Mouse (Mus musculus): ENCODE results near the gene Fgf18. TPM values are rescaled to one million over a fixed set of nuclear protein-coding genes. Genes with fewer than 3 reads are reported as not detected.
A peak's percentile ranks its signal among the peaks of the same experiment; 100 is the strongest.

The Fgf18 gene
- polyA plus RNA-seq, 1 experiment from 2014 or later: 10.9 TPM

GRCm38 (mm10) chr11:33145201-33146142 is 1.7 kb downstream of the Fgf18 start:
- TF ChIP-seq CTCF (IDR thresholded peaks at IDR 0.05; ENCODE audit: low read depth): no peak
- Histone ChIP-seq H3K27ac (ENCODE audit: low read depth) (no peak overlapping the region), H3K9me3 (ENCODE audit: low read depth, low read length) (no peaks in the 10 kb centered on the region), H3K4me2 (peak overlapping the region; percentile 93), H3K4me1 (ENCODE audit: insufficient read depth) (peaks cover 27% of the 10 kb centered on the region), H3K36me3 (ENCODE audit: insufficient read depth) (peaks cover 12% of the 10 kb centered on the region), H3K4me3 (ENCODE audit: low read depth, low read length) (peak overlapping the region; percentile 8; the same call in 1 of the 2 replicates), H3K9ac (no peak overlapping the region), H3K27me3 (ENCODE audit: insufficient read depth, low read length) (peaks cover 30% of the 10 kb centered on the region)
- peak; percentile 27 for DNase-seq
- WGBS: 24% methylated on average over 7 of the region's 7 CpGs
- no peak for ATAC-seq (ENCODE audit: insufficient read depth)

- TF ChIP-seq CTCF (IDR thresholded peaks at IDR 0.05; ENCODE audit: low read depth): no peak
- no peak overlapping the region for H3K9ac ChIP-seq
- no peak overlapping the region for H3K4me3 ChIP-seq (ENCODE audit: low read depth, low read length)
- peaks cover 27% of the 10 kb centered on the region for H3K4me1 ChIP-seq (ENCODE audit: insufficient read depth)
- no peaks in the 10 kb centered on the region for H3K9me3 ChIP-seq (ENCODE audit: low read depth, low read length)
- peaks cover 30% of the 10 kb centered on the region for H3K27me3 ChIP-seq (ENCODE audit: insufficient read depth, low read length)
- no peak overlapping the region for H3K4me2 ChIP-seq
- no peak overlapping the region for H3K27ac ChIP-seq (ENCODE audit: low read depth)
- ATAC-seq (ENCODE audit: insufficient read depth) (no peak), DNase-seq (peak; percentile 32)
- H3K36me3 ChIP-seq (ENCODE audit: insufficient read depth): no peaks in the 10 kb centered on the region
- 34% methylated on average over 9 of the region's 9 CpGs for WGBS
Measured at GRCm38 (mm10) chr11:33143906-33144305, 3.3 kb downstream of the Fgf18 start.

- H3K9ac ChIP-seq: no peak overlapping the region
- no peaks in the 10 kb centered on the region for H3K9me3 ChIP-seq (ENCODE audit: low read depth, low read length)
- peaks cover 30% of the 10 kb centered on the region for H3K27me3 ChIP-seq (ENCODE audit: insufficient read depth, low read length)
- no peak overlapping the region for H3K4me3 ChIP-seq (ENCODE audit: low read depth, low read length)
- DNase-seq (peak; percentile 36), ATAC-seq (ENCODE audit: insufficient read depth) (0 out of 2 replicates have a peak, but pooled peaks have one; percentile 5)
- H3K36me3 ChIP-seq (ENCODE audit: insufficient read depth): no peaks in the 10 kb centered on the region
- H3K4me1 ChIP-seq (ENCODE audit: insufficient read depth): peaks cover 27% of the 10 kb centered on the region
- H3K27ac ChIP-seq (ENCODE audit: low read depth): peak overlapping the region; percentile 3; the same call in 1 of the 2 replicates
- H3K4me2 ChIP-seq: no peak overlapping the region
- TF ChIP-seq CTCF (IDR thresholded peaks at IDR 0.05; ENCODE audit: low read depth): no peak
- WGBS: 52% methylated on average over 1 of the region's 1 CpGs
Measured at GRCm38 (mm10) chr11:33142801-33143200, 4.4 kb downstream of the Fgf18 start.

GRCm38 (mm10) chr11:33140111-33140460 is 7.1 kb downstream of the Fgf18 start:
- Histone ChIP-seq H3K36me3 (ENCODE audit: insufficient read depth) (no peaks in the 10 kb centered on the region), H3K9me3 (ENCODE audit: low read depth, low read length) (no peaks in the 10 kb centered on the region), H3K4me2 (no peak overlapping the region), H3K4me1 (ENCODE audit: insufficient read depth) (peaks cover 11% of the 10 kb centered on the region), H3K27me3 (ENCODE audit: insufficient read depth, low read length) (peaks cover 13% of the 10 kb centered on the region; the same call in 1 of the 2 replicates), H3K4me3 (ENCODE audit: low read depth, low read length) (no peak overlapping the region), H3K9ac (no peak overlapping the region), H3K27ac (ENCODE audit: low read depth) (no peak overlapping the region)
- ATAC-seq (ENCODE audit: insufficient read depth): no peak
- DNase-seq: no peak
- 82% methylated on average over 5 of the region's 5 CpGs for WGBS
- no peak for TF ChIP-seq CTCF (IDR thresholded peaks at IDR 0.05; ENCODE audit: low read depth)

GRCm38 (mm10) chr11:33139458-33140110 is 7.6 kb downstream of the Fgf18 start:
- H3K27me3 ChIP-seq (ENCODE audit: insufficient read depth, low read length): peaks cover 8% of the 10 kb centered on the region; the same call in 1 of the 2 replicates
- no peak overlapping the region for H3K4me2 ChIP-seq
- H3K27ac ChIP-seq (ENCODE audit: low read depth): no peak overlapping the region
- 74% methylated on average over 9 of the region's 9 CpGs for WGBS
- no peak for ATAC-seq (ENCODE audit: insufficient read depth)
- no peak for DNase-seq
- no peaks in the 10 kb centered on the region for H3K36me3 ChIP-seq (ENCODE audit: insufficient read depth)
- no peak overlapping the region for H3K9ac ChIP-seq
- H3K4me1 ChIP-seq (ENCODE audit: insufficient read depth): peaks cover 6% of the 10 kb centered on the region; the same call in 1 of the 2 replicates
- H3K9me3 ChIP-seq (ENCODE audit: low read depth, low read length): no peaks in the 10 kb centered on the region
- TF ChIP-seq CTCF (IDR thresholded peaks at IDR 0.05; ENCODE audit: low read depth): no peak
- no peak overlapping the region for H3K4me3 ChIP-seq (ENCODE audit: low read depth, low read length)

GRCm38 (mm10) chr11:33138686-33139085 is 8.5 kb downstream of the Fgf18 start:
- 83% methylated on average over 5 of the region's 5 CpGs for WGBS
- Histone ChIP-seq H3K27me3 (ENCODE audit: insufficient read depth, low read length) (0 out of 2 replicates have a peak, but pooled peaks cover under 1% of the 10 kb centered on the region), H3K4me3 (ENCODE audit: low read depth, low read length) (no peak overlapping the region), H3K9me3 (ENCODE audit: low read depth, low read length) (no peaks in the 10 kb centered on the region), H3K9ac (no peak overlapping the region), H3K36me3 (ENCODE audit: insufficient read depth) (no peaks in the 10 kb centered on the region), H3K4me2 (no peak overlapping the region), H3K4me1 (ENCODE audit: insufficient read depth) (no peaks in the 10 kb centered on the region), H3K27ac (ENCODE audit: low read depth) (no peak overlapping the region)
- no peak for ATAC-seq (ENCODE audit: insufficient read depth)
- no peak for DNase-seq
- no peak for TF ChIP-seq CTCF (IDR thresholded peaks at IDR 0.05; ENCODE audit: low read depth)

Data from lung, embryonic 14.5 days (tissue).